Mouse (Mus musculus): ENCODE measurements around the gene Ptprt. TPM values are rescaled to one million over a fixed set of nuclear protein-coding genes. Genes with fewer than 3 reads are reported as not detected.

Gene Ptprt
- polyA plus RNA-seq, 1 experiment from 2014 or later: 0.66 TPM

DNA sequence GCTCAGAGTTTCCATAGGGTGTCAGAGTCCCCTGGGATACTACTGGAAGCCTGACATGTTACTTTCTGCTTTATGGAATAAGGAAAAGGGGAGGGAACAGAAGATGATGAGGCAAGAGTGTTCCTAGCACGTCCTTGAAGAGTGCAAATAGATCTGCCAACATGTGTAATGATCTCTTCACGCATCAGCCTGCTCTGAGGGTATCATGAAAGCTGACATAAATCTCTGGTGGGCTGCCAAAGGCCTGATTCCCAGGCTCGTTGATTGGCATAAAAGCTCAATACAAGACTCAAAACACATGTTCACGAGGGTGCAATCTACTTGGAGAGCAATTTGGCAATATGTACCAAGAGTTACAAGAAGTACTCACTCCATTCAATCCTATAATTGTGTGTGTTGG lies 778.4 kb downstream of the Ptprt start:
- H3K4me2 ChIP-seq: no peak overlapping the region
- H3K9ac ChIP-seq (ENCODE audit: low read depth, low read length): no peak overlapping the region
- H3K27ac ChIP-seq (ENCODE audit: low read depth, low read length): no peak overlapping the region
- H3K27me3 ChIP-seq (ENCODE audit: control insufficient read depth, insufficient read depth, low read length): no peaks in the 10 kb centered on the region
- H3K4me1 ChIP-seq (ENCODE audit: control insufficient read depth, insufficient read depth, low read length): no peaks in the 10 kb centered on the region
- 67% methylated on average over 4 of the region's 4 CpGs for WGBS (ENCODE audit: insufficient replicate concordance)
- H3K4me3 ChIP-seq (ENCODE audit: low read depth, low read length): no peak overlapping the region
- H3K36me3 ChIP-seq (ENCODE audit: control insufficient read depth, insufficient read depth, low read length): no peaks in the 10 kb centered on the region
- no peak for ATAC-seq (replicated peaks; ENCODE audit: insufficient number of reproducible peaks, low FRiP score, low TSS enrichment)
- no peaks in the 10 kb centered on the region for H3K9me3 ChIP-seq (replicated peaks; ENCODE audit: control insufficient read depth, low read length)

DNA sequence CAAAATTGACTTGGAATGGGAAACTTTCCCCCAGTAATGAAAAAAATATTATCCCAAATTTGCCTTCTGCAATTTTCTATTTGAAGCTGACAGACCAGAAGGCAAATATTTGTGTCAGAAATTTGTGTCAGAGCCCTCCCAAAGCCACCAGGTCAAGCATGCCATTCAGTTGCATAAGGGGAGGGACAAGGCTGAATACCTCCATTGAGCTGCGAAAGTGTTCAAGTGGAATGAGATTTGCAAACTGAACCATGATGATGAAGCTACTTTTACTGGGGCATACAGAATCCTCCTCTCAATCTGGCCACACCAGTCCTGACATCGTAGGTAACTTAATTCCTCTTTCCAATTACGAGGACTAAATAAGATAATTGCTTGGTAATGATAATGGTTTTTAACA lies 780.0 kb downstream of the Ptprt start:
- no peak overlapping the region for H3K27ac ChIP-seq (ENCODE audit: low read depth, low read length)
- 76% methylated on average over 3 of the region's 3 CpGs for WGBS (ENCODE audit: insufficient replicate concordance)
- ATAC-seq (replicated peaks; ENCODE audit: insufficient number of reproducible peaks, low FRiP score, low TSS enrichment): no peak
- no peak overlapping the region for H3K4me2 ChIP-seq
- no peaks in the 10 kb centered on the region for H3K36me3 ChIP-seq (ENCODE audit: control insufficient read depth, insufficient read depth, low read length)
- H3K4me3 ChIP-seq (ENCODE audit: low read depth, low read length): no peak overlapping the region
- H3K27me3 ChIP-seq (ENCODE audit: control insufficient read depth, insufficient read depth, low read length): no peaks in the 10 kb centered on the region
- no peaks in the 10 kb centered on the region for H3K4me1 ChIP-seq (ENCODE audit: control insufficient read depth, insufficient read depth, low read length)
- no peaks in the 10 kb centered on the region for H3K9me3 ChIP-seq (replicated peaks; ENCODE audit: control insufficient read depth, low read length)
- no peak overlapping the region for H3K9ac ChIP-seq (ENCODE audit: low read depth, low read length)

DNA sequence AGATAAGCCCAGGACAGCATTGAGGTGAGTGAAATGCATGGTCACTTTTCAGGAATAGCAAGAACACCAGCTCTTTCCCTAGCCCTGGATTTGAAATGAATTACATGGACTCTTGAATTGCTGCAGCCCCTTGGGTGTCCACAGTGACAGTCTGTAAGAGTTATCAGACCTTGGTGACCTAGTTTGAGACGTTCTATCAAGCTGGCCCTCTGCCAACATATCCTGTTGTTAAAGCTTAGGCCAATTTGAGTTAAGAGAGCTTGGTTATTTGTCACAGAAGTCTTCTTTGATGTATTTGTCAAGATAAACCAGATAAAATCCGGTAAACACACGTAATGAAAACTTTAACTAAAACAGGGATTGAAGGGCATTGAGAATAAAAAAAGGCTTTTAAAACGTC lies 795.7 kb downstream of the Ptprt start:
- Histone ChIP-seq H3K9ac (ENCODE audit: low read depth, low read length) (no peak overlapping the region), H3K36me3 (ENCODE audit: control insufficient read depth, insufficient read depth, low read length) (no peaks in the 10 kb centered on the region), H3K27ac (ENCODE audit: low read depth, low read length) (no peak overlapping the region), H3K4me2 (no peak overlapping the region), H3K27me3 (ENCODE audit: control insufficient read depth, insufficient read depth, low read length) (no peaks in the 10 kb centered on the region), H3K4me1 (ENCODE audit: control insufficient read depth, insufficient read depth, low read length) (no peaks in the 10 kb centered on the region), H3K4me3 (ENCODE audit: low read depth, low read length) (no peak overlapping the region), H3K9me3 (replicated peaks; ENCODE audit: control insufficient read depth, low read length) (no peaks in the 10 kb centered on the region)
- no peak for ATAC-seq (replicated peaks; ENCODE audit: insufficient number of reproducible peaks, low FRiP score, low TSS enrichment)
- WGBS (ENCODE audit: insufficient replicate concordance): 47% methylated on average over 4 of the region's 4 CpGs

DNA sequence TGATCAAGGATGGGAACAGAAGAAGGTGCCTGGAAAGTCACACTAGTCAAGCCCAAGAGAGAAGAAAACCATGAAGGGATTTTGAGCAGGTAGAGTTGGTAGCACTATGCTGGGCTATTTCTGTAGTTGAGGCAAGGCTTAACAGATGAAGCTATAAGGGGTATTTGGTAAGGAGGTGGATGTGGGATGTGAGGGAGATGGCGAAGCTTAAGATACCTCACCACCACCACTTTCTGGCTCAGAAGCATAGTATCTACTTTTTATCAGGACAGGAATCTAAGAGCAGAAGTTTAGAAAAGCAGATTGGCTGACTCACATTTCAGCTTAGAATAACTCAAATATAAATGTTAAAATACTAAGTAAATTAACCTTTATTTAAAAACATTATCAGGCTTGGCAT lies 802.1 kb downstream of the Ptprt start:
- Histone ChIP-seq H3K4me2 (no peak overlapping the region), H3K27me3 (ENCODE audit: control insufficient read depth, insufficient read depth, low read length) (no peaks in the 10 kb centered on the region), H3K9me3 (replicated peaks; ENCODE audit: control insufficient read depth, low read length) (no peaks in the 10 kb centered on the region), H3K36me3 (ENCODE audit: control insufficient read depth, insufficient read depth, low read length) (no peaks in the 10 kb centered on the region), H3K4me3 (ENCODE audit: low read depth, low read length) (no peak overlapping the region), H3K27ac (ENCODE audit: low read depth, low read length) (no peak overlapping the region), H3K9ac (ENCODE audit: low read depth, low read length) (no peak overlapping the region), H3K4me1 (ENCODE audit: control insufficient read depth, insufficient read depth, low read length) (no peaks in the 10 kb centered on the region)
- ATAC-seq (replicated peaks; ENCODE audit: insufficient number of reproducible peaks, low FRiP score, low TSS enrichment): no peak
- WGBS (ENCODE audit: insufficient replicate concordance): 83% methylated on average over 1 of the region's 1 CpGs

DNA sequence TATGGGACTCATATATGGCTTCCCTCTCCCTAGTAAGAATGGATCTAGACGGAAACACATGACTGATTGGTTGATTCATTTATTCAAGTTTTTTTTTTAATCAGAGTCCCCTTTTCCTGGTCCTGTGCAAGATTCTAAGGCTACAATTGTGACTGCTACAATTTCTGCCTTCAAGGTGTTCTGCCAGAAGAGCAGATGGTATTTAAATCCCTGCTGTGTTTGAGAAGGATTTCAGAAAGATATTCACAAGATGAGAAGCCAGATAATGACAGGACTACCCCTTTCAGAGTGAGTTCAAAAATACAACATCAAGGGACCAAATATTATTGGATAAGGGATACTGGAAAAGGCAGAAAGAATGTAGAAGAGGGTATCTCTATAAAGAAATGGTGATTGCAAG lies 802.6 kb downstream of the Ptprt start:
- Histone ChIP-seq H3K4me1 (ENCODE audit: control insufficient read depth, insufficient read depth, low read length) (no peaks in the 10 kb centered on the region), H3K4me3 (ENCODE audit: low read depth, low read length) (no peak overlapping the region), H3K27me3 (ENCODE audit: control insufficient read depth, insufficient read depth, low read length) (no peaks in the 10 kb centered on the region), H3K9me3 (replicated peaks; ENCODE audit: control insufficient read depth, low read length) (no peaks in the 10 kb centered on the region), H3K4me2 (no peak overlapping the region), H3K9ac (ENCODE audit: low read depth, low read length) (no peak overlapping the region), H3K36me3 (ENCODE audit: control insufficient read depth, insufficient read depth, low read length) (no peaks in the 10 kb centered on the region), H3K27ac (ENCODE audit: low read depth, low read length) (no peak overlapping the region)
- no peak for ATAC-seq (replicated peaks; ENCODE audit: insufficient number of reproducible peaks, low FRiP score, low TSS enrichment)
- 69% methylated on average over 1 of the region's 1 CpGs for WGBS (ENCODE audit: insufficient replicate concordance)

DNA sequence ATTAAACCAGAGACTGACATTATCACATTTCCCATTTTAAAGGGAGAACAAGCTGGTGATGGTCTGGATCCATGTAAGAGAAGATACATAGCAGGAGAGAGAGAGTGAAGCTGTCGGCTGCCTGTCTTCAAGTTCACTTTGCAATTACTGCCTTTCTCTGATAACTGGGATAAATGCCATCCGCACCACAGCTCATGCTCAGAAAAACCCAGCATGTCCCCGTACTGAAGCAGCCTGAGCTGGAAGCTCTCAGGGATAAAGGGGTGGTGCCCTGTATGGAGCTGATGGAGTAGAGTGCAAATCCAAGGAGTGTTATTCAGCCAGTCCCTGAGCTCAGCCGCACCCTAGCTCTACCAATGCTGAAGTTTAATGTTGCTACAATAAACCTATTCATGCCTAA lies 825.9 kb downstream of the Ptprt start:
- Histone ChIP-seq H3K4me2 (no peak overlapping the region), H3K36me3 (ENCODE audit: control insufficient read depth, insufficient read depth, low read length) (no peaks in the 10 kb centered on the region), H3K27me3 (ENCODE audit: control insufficient read depth, insufficient read depth, low read length) (no peaks in the 10 kb centered on the region; the same call in 1 of the 2 replicates), H3K27ac (ENCODE audit: low read depth, low read length) (no peak overlapping the region), H3K9me3 (replicated peaks; ENCODE audit: control insufficient read depth, low read length) (no peaks in the 10 kb centered on the region), H3K4me1 (ENCODE audit: control insufficient read depth, insufficient read depth, low read length) (no peaks in the 10 kb centered on the region), H3K9ac (ENCODE audit: low read depth, low read length) (no peak overlapping the region), H3K4me3 (ENCODE audit: low read depth, low read length) (no peak overlapping the region)
- WGBS (ENCODE audit: insufficient replicate concordance): 39% methylated on average over 4 of the region's 4 CpGs
- no peak for ATAC-seq (replicated peaks; ENCODE audit: insufficient number of reproducible peaks, low FRiP score, low TSS enrichment)

DNA sequence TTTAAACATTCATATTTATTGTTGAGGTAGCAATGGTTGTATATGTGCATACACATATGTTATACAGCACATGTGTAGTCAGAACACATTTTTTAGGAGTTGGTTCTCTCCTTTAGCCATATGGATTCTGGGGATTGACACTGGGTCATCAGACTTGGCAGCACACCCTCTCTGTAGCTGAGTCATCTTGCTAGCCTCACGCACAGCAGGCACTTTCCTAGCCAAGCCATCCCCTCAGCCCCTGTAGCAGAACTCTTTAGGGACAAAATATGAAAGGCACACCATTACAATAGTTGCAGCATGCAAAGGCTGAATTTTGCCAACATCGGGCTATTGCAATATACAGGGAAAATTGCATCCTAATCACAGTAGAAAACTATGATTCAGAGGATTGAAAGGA lies 827.1 kb downstream of the Ptprt start:
- H3K9me3 ChIP-seq (replicated peaks; ENCODE audit: control insufficient read depth, low read length): no peaks in the 10 kb centered on the region
- no peak for ATAC-seq (replicated peaks; ENCODE audit: insufficient number of reproducible peaks, low FRiP score, low TSS enrichment)
- no peaks in the 10 kb centered on the region for H3K36me3 ChIP-seq (ENCODE audit: control insufficient read depth, insufficient read depth, low read length)
- H3K9ac ChIP-seq (ENCODE audit: low read depth, low read length): no peak overlapping the region
- no peaks in the 10 kb centered on the region; the same call in 1 of the 2 replicates for H3K27me3 ChIP-seq (ENCODE audit: control insufficient read depth, insufficient read depth, low read length)
- 64% methylated on average over 2 of the region's 2 CpGs for WGBS (ENCODE audit: insufficient replicate concordance)
- H3K27ac ChIP-seq (ENCODE audit: low read depth, low read length): no peak overlapping the region
- no peaks in the 10 kb centered on the region for H3K4me1 ChIP-seq (ENCODE audit: control insufficient read depth, insufficient read depth, low read length)
- H3K4me3 ChIP-seq (ENCODE audit: low read depth, low read length): no peak overlapping the region
- no peak overlapping the region for H3K4me2 ChIP-seq

DNA sequence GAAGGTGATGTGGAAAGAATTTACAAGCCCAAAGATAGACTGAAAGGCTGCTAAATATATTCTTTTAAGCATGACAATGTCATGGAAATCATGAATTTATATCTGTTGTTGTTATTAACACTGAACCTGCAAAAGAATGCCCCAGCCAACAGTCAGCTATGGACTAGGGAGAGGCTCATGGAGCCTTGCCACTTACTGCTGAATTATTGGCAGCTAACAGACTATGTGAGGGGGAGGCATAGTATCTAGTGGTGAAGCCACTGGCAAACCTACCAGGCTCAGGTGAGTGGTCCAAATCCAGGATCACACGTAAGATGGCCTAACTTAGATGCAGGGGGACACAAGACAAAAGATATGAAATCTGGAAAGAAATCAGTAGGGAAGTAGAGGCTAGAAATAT lies 847.6 kb downstream of the Ptprt start:
- Histone ChIP-seq H3K9me3 (replicated peaks; ENCODE audit: control insufficient read depth, low read length) (no peaks in the 10 kb centered on the region), H3K9ac (ENCODE audit: low read depth, low read length) (no peak overlapping the region), H3K4me1 (ENCODE audit: control insufficient read depth, insufficient read depth, low read length) (no peaks in the 10 kb centered on the region), H3K36me3 (ENCODE audit: control insufficient read depth, insufficient read depth, low read length) (no peaks in the 10 kb centered on the region), H3K4me2 (no peak overlapping the region), H3K27me3 (ENCODE audit: control insufficient read depth, insufficient read depth, low read length) (no peaks in the 10 kb centered on the region), H3K27ac (ENCODE audit: low read depth, low read length) (no peak overlapping the region), H3K4me3 (ENCODE audit: low read depth, low read length) (no peak overlapping the region)
- ATAC-seq (replicated peaks; ENCODE audit: insufficient number of reproducible peaks, low FRiP score, low TSS enrichment): no peak
- 69% methylated on average over 1 of the region's 1 CpGs for WGBS (ENCODE audit: insufficient replicate concordance)

DNA sequence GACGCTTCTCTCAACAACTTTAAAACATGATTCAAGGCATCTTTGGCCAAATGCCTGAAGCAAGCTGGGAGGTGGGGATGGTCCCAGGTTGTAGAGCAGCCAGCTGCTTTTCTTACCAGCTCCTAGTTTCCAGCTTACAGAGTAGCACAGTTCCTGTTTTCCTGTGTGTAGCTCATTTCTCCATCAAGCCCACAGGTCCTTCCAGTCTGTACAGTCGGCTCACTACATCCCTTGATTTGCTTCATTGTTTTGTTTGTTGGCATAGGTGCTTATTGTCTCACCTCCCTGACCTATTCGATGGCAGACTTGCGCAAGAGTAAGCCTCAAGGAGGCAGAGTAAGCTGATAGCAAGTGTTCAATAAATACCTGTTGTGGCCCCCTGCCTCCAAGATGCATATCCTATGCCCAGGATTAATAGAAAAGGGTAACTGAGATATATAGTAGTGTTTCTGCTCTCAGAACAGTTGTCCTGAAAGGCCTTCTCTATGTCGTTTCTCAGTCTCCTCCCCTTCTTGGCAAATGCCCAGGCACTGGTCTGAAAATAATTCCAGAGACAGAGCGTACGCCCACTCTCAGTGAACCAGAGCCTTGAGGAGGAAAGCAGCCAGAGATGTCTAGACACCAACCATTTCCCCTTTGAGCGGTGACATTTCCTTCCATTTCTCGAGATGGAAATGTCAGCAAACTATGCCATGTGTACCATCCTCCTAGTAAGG lies 852.7 kb downstream of the Ptprt start:
- WGBS (ENCODE audit: insufficient replicate concordance): 71% methylated on average over 9 of the region's 9 CpGs
- no peak for ATAC-seq (replicated peaks; ENCODE audit: insufficient number of reproducible peaks, low FRiP score, low TSS enrichment)
- no peaks in the 10 kb centered on the region for H3K4me1 ChIP-seq (ENCODE audit: control insufficient read depth, insufficient read depth, low read length)

More for the DNA sequence above, 852.7 kb downstream of the Ptprt start:
- Histone ChIP-seq H3K9ac (ENCODE audit: low read depth, low read length) (no peak overlapping the region), H3K27ac (ENCODE audit: low read depth, low read length) (no peak overlapping the region), H3K4me2 (no peak overlapping the region), H3K4me3 (ENCODE audit: low read depth, low read length) (no peak overlapping the region), H3K36me3 (ENCODE audit: control insufficient read depth, insufficient read depth, low read length) (no peaks in the 10 kb centered on the region), H3K9me3 (replicated peaks; ENCODE audit: control insufficient read depth, low read length) (no peaks in the 10 kb centered on the region), H3K27me3 (ENCODE audit: control insufficient read depth, insufficient read depth, low read length) (no peaks in the 10 kb centered on the region)

Measured in heart, embryonic 11.5 days (tissue).